Mouse (Mus musculus): ENCODE measurements around the gene Sgsm3. TPM values are rescaled to one million over a fixed set of nuclear protein-coding genes. Genes with fewer than 3 reads are reported as not detected.

Gene Sgsm3
- polyA plus RNA-seq, 1 experiment from 2014 or later = 7.9 TPM

DNA sequence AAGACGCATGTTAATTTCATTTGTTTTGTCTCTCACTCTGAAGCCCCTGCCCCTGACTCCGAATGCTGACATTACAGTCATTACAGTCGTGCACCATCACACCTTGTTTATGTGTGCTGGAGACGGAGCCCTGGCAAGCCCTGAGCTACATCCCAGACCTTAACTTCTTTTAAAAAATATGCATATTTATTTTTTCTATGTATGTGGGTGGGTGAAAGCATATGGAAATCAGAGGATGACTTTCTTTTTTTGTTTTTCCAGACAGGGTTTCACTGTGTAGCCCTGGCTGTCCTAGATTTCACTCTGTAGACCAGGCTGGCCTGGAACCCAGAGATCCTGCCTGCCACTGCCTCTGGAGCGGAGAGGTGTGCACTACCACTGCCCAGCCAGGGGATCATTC lies 17.4 kb downstream of the Sgsm3 start:
- Histone ChIP-seq H3K27ac (ENCODE audit: low read length) (no peak overlapping the region), H3K9ac (ENCODE audit: low read depth, low read length) (no peak overlapping the region), H3K36me3 (ENCODE audit: control insufficient read depth, insufficient read depth) (no peaks in the 10 kb centered on the region), H3K4me3 (ENCODE audit: low read depth, low read length) (no peak overlapping the region), H3K27me3 (ENCODE audit: control insufficient read depth, insufficient read depth, low read depth, low read length) (no peaks in the 10 kb centered on the region), H3K4me1 (ENCODE audit: control insufficient read depth, low read depth, low read length) (peaks cover 6% of the 10 kb centered on the region), H3K9me3 (replicated peaks; ENCODE audit: control insufficient read depth, low read length) (no peaks in the 10 kb centered on the region), H3K4me2 (ENCODE audit: low read depth, low read length) (no peak overlapping the region)
- ATAC-seq (ENCODE audit: low read depth) = no peak
- 61% methylated on average over 5 of the region's 5 CpGs for WGBS (ENCODE audit: insufficient replicate concordance)

DNA sequence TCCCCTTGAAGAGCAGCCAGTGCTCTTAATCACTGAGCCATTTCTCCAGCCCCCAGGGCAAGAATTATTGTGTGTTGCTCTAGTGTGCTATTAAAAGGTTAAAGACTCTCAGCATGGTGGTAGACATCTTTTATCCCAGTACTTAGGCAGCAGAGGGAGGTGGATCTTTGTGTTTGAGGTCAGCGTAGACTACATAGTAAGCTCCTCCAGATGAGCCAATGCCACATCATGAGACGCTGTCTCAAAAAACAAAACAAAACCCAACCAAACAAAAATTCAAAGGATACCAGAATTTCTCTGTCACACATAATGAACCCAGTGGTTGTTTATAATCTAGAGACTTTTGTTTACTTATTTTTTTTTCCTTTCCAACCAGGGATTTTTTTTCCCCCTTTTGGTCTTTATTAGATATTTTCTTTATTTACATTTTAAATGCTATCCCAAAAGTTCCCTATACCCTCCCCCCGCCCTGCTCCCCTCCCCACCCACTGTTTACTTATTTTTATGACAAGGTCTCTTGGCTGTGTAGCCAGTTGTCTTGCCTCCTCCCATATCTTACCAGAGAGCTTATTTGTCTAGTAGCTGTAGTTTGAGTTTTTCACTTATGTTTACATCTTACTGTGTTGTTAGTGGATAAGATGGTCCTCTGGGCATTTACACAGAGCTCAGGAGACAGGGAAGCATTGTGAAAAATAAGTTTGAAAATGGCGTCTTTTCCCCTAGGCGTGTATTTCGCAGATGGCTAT lies 18.7 kb downstream of the Sgsm3 start:
- 77% methylated on average over 6 of the region's 6 CpGs for WGBS (ENCODE audit: insufficient replicate concordance)
- Histone ChIP-seq H3K4me1 (ENCODE audit: control insufficient read depth, low read depth, low read length) (peaks cover 13% of the 10 kb centered on the region), H3K27ac (ENCODE audit: low read length) (no peak overlapping the region), H3K27me3 (ENCODE audit: control insufficient read depth, insufficient read depth, low read depth, low read length) (no peaks in the 10 kb centered on the region), H3K9me3 (replicated peaks; ENCODE audit: control insufficient read depth, low read length) (no peaks in the 10 kb centered on the region), H3K4me3 (ENCODE audit: low read depth, low read length) (no peak overlapping the region), H3K9ac (ENCODE audit: low read depth, low read length) (no peak overlapping the region), H3K36me3 (ENCODE audit: control insufficient read depth, insufficient read depth) (no peaks in the 10 kb centered on the region), H3K4me2 (ENCODE audit: low read depth, low read length) (no peak overlapping the region)
- no peak for ATAC-seq (ENCODE audit: low read depth)

DNA sequence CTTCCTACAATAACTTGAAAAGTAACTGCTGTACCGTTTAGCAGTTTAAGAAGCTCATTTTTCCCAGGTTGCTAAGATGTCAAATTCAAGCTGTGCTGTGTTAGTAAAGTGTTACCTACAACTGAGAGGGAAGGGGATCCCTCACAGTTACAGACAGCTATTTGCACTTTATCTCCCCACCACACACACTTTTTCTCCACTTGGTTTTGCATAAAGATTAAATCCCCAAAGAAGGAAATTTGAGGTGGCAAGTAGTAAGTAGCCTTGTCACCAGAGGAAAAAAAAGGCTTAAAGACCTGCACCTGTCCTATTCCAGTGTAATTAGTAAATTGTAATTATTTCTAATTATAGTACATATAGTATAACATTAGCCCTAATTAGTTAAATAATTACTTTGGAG lies 19.5 kb downstream of the Sgsm3 start:
- H3K27ac ChIP-seq (ENCODE audit: low read length) = no peak overlapping the region
- WGBS (ENCODE audit: insufficient replicate concordance) = 47% methylated on average over 1 of the region's 1 CpGs
- no peak for ATAC-seq (ENCODE audit: low read depth)
- no peak overlapping the region for H3K9ac ChIP-seq (ENCODE audit: low read depth, low read length)
- no peaks in the 10 kb centered on the region for H3K36me3 ChIP-seq (ENCODE audit: control insufficient read depth, insufficient read depth)
- H3K4me2 ChIP-seq (ENCODE audit: low read depth, low read length) = no peak overlapping the region
- H3K4me1 ChIP-seq (ENCODE audit: control insufficient read depth, low read depth, low read length) = peaks cover 13% of the 10 kb centered on the region
- no peaks in the 10 kb centered on the region for H3K27me3 ChIP-seq (ENCODE audit: control insufficient read depth, insufficient read depth, low read depth, low read length)
- no peak overlapping the region for H3K4me3 ChIP-seq (ENCODE audit: low read depth, low read length)
- no peaks in the 10 kb centered on the region for H3K9me3 ChIP-seq (replicated peaks; ENCODE audit: control insufficient read depth, low read length)

DNA sequence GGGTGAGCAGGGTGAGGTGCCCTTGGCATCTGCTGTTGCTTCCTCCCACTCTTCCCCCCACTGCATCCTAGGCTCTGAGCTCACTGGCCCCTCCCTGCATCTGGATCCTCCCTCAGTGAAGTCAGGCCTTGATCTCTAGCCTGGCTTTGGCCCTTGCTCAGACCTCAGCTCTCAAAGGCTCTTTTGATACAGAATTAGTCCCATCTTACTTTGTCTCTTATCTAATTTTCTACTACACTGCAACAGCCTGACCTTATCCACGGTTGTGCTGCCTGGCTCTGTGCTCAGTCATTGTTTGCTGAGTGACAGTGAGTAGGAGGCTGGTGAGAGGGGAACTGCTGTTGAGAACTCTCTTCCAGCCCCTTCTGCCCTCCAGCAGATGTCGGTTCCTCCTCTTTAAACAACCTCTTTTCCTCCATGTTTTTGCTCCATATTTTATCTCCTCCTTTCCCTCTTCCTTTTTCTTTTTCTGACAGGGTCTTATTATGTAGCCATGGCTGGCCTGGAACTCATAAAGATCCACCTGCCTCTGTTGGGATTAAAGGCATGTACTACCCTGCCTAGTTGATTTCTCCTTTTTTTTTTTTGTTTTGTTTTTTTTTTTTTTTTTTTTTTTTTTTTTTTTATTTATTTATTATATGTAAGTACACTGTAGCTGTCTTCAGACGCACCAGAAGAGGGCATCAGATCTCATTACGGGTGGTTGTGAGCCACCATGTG lies 23.0 kb downstream of the Sgsm3 start:
- H3K27me3 ChIP-seq (ENCODE audit: control insufficient read depth, insufficient read depth, low read depth, low read length) = no peaks in the 10 kb centered on the region
- ATAC-seq (ENCODE audit: low read depth) = peak; percentile 35; the same call in 1 of the 2 replicates
- H3K36me3 ChIP-seq (ENCODE audit: control insufficient read depth, insufficient read depth) = no peaks in the 10 kb centered on the region
- no peak overlapping the region for H3K4me3 ChIP-seq (ENCODE audit: low read depth, low read length)
- H3K4me2 ChIP-seq (ENCODE audit: low read depth, low read length) = no peak overlapping the region
- 18% methylated on average over 3 of the region's 4 CpGs for WGBS (ENCODE audit: insufficient replicate concordance)
- H3K9me3 ChIP-seq (replicated peaks; ENCODE audit: control insufficient read depth, low read length) = no peaks in the 10 kb centered on the region
- peaks cover 13% of the 10 kb centered on the region for H3K4me1 ChIP-seq (ENCODE audit: control insufficient read depth, low read depth, low read length)
- H3K27ac ChIP-seq (ENCODE audit: low read length) = no peak overlapping the region
- H3K9ac ChIP-seq (ENCODE audit: low read depth, low read length) = no peak overlapping the region

DNA sequence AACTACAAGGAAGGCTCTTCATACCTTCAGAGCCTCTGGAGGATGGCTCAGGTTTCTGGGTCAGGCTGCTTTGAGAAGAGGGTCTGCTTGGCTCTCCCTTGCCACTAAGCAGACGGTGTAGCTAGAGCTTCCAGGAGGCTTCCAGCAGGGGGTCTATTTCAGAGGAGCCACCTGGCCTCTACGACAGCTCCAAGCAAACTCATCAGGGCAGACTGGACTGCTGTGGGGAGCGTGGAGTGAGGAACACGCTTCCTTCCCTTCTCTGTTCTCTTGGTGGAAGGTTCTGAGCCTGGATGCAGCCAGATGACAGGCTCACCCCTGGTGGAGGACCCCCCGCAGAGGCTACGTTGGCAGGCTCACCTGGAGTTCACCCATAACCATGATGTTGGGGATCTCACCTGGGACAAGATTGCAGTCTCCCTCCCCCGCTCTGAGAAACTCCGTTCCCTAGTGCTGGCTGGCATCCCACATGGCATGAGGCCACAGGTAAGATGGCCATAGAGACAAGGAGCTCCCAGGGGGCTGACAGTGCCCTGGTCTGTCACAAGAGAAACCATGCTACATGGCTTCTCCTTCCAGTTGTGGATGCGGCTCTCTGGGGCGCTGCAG lies 28.7 kb downstream of the Sgsm3 start:
- no peak overlapping the region for H3K4me2 ChIP-seq (ENCODE audit: low read depth, low read length)
- no peak for ATAC-seq (ENCODE audit: low read depth)
- WGBS (ENCODE audit: insufficient replicate concordance) = 77% methylated on average over 10 of the region's 10 CpGs
- H3K27me3 ChIP-seq (ENCODE audit: control insufficient read depth, insufficient read depth, low read depth, low read length) = no peaks in the 10 kb centered on the region
- no peak overlapping the region for H3K4me3 ChIP-seq (ENCODE audit: low read depth, low read length)
- H3K9me3 ChIP-seq (replicated peaks; ENCODE audit: control insufficient read depth, low read length) = no peaks in the 10 kb centered on the region
- no peaks in the 10 kb centered on the region for H3K36me3 ChIP-seq (ENCODE audit: control insufficient read depth, insufficient read depth)
- H3K4me1 ChIP-seq (ENCODE audit: control insufficient read depth, low read depth, low read length) = no peaks in the 10 kb centered on the region
- no peak overlapping the region for H3K27ac ChIP-seq (ENCODE audit: low read length)
- no peak overlapping the region for H3K9ac ChIP-seq (ENCODE audit: low read depth, low read length)

DNA sequence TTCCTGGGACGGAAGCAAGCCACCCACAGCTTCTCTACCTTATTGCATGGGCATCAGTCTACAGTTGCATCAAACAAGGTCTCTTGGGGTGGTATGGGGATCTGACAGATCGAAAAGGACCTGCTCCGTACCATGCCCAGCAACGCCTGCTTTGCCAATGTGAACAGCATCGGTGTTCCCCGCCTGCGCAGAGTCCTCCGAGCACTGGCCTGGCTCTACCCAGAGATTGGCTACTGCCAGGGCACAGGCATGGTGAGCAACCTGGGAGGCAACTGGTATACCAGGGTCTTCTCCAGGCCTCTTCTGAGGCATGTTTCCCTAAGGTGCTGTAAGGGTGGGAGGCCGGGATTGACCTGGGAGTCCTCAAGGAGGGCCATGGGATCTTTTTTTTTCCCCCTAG lies 29.8 kb downstream of the Sgsm3 start:
- Histone ChIP-seq H3K4me1 (ENCODE audit: control insufficient read depth, low read depth, low read length) (no peaks in the 10 kb centered on the region), H3K36me3 (ENCODE audit: control insufficient read depth, insufficient read depth) (no peaks in the 10 kb centered on the region), H3K27me3 (ENCODE audit: control insufficient read depth, insufficient read depth, low read depth, low read length) (no peaks in the 10 kb centered on the region), H3K27ac (ENCODE audit: low read length) (no peak overlapping the region), H3K4me3 (ENCODE audit: low read depth, low read length) (no peak overlapping the region), H3K4me2 (ENCODE audit: low read depth, low read length) (no peak overlapping the region), H3K9me3 (replicated peaks; ENCODE audit: control insufficient read depth, low read length) (no peaks in the 10 kb centered on the region), H3K9ac (ENCODE audit: low read depth, low read length) (no peak overlapping the region)
- ATAC-seq (ENCODE audit: low read depth) = no peak
- 80% methylated on average over 9 of the region's 9 CpGs for WGBS (ENCODE audit: insufficient replicate concordance)

DNA sequence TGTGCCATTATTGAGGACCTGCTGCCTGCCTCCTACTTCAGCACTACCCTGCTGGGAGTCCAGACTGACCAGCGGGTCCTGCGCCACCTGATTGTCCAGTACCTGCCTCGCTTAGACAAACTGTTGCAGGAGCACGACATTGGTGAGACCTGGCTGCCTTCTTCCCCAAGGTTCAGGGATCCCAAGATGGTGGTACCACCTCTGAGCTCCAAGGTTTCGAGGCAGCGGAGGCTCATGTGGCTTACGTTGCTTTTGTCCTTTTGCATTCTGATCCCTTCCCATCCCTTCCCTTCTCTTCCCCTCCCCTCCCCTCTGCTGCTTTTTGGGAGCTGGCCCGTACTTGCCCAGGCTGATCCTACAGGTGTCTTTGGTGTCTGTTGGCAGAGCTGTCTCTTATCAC lies 30.3 kb downstream of the Sgsm3 start:
- no peak for ATAC-seq (ENCODE audit: low read depth)
- Histone ChIP-seq H3K27ac (ENCODE audit: low read length) (no peak overlapping the region), H3K4me3 (ENCODE audit: low read depth, low read length) (no peak overlapping the region), H3K4me1 (ENCODE audit: control insufficient read depth, low read depth, low read length) (no peaks in the 10 kb centered on the region), H3K9me3 (replicated peaks; ENCODE audit: control insufficient read depth, low read length) (no peaks in the 10 kb centered on the region), H3K36me3 (ENCODE audit: control insufficient read depth, insufficient read depth) (0 out of 2 replicates have a peak, but pooled peaks cover under 1% of the 10 kb centered on the region), H3K4me2 (ENCODE audit: low read depth, low read length) (no peak overlapping the region), H3K9ac (ENCODE audit: low read depth, low read length) (no peak overlapping the region), H3K27me3 (ENCODE audit: control insufficient read depth, insufficient read depth, low read depth, low read length) (no peaks in the 10 kb centered on the region)
- WGBS (ENCODE audit: insufficient replicate concordance) = 75% methylated on average over 8 of the region's 8 CpGs

DNA sequence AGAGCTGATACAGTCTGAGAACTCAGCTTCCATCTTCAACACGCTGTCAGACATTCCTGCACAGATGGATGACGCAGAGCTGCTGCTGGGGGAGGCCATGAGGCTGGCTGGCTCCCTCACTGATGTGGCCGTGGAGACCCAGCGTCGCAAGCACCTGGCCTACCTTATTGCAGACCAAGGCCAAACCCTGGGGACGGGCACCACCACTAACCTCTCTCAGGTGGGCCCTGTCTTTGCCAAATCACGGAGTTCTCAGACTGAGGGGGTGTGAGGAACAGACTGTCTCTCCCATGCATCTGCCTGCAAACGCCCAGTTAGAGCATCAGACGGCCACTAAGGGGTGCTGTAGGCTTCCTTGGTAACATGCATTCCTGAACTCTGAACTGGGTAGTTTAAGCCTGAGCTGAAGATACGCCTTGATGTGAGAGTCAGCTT lies 31.1 kb downstream of the Sgsm3 start:
- H3K9ac ChIP-seq (ENCODE audit: low read depth, low read length) = no peak overlapping the region
- no peaks in the 10 kb centered on the region for H3K27me3 ChIP-seq (ENCODE audit: control insufficient read depth, insufficient read depth, low read depth, low read length)
- no peak overlapping the region for H3K4me3 ChIP-seq (ENCODE audit: low read depth, low read length)
- WGBS (ENCODE audit: insufficient replicate concordance) = 61% methylated on average over 10 of the region's 10 CpGs
- H3K4me2 ChIP-seq (ENCODE audit: low read depth, low read length) = no peak overlapping the region
- no peak overlapping the region for H3K27ac ChIP-seq (ENCODE audit: low read length)
- 0 out of 2 replicates have a peak, but pooled peaks have one; percentile 3 for ATAC-seq (ENCODE audit: low read depth)
- no peaks in the 10 kb centered on the region for H3K4me1 ChIP-seq (ENCODE audit: control insufficient read depth, low read depth, low read length)
- H3K36me3 ChIP-seq (ENCODE audit: control insufficient read depth, insufficient read depth) = 0 out of 2 replicates have a peak, but pooled peaks cover 2% of the 10 kb centered on the region
- H3K9me3 ChIP-seq (replicated peaks; ENCODE audit: control insufficient read depth, low read length) = no peaks in the 10 kb centered on the region

DNA sequence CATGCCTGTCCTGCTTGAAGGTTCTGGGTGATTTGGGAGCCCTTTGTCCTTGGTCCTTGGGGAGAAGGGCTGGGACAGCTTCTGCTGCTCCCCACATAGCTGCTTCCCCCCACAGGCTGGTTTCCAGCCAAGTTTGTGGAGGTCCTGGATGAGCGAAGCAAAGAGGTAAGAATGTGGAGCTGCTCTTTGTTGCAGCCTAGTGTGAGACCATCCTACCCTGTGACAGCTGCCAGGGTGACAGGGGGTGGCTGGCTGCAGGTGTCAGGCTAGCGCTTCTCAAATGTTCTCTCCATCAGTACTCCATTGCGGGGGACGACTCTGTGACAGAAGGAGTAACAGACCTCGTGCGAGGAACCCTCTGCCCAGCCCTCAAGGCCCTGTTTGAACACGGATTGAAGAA lies 32.5 kb downstream of the Sgsm3 start:
- 78% methylated on average over 7 of the region's 7 CpGs for WGBS (ENCODE audit: insufficient replicate concordance)
- no peaks in the 10 kb centered on the region for H3K4me1 ChIP-seq (ENCODE audit: control insufficient read depth, low read depth, low read length)
- H3K36me3 ChIP-seq (ENCODE audit: control insufficient read depth, insufficient read depth) = 0 out of 2 replicates have a peak, but pooled peaks cover 2% of the 10 kb centered on the region
- no peak overlapping the region for H3K27ac ChIP-seq (ENCODE audit: low read length)
- no peaks in the 10 kb centered on the region for H3K9me3 ChIP-seq (replicated peaks; ENCODE audit: control insufficient read depth, low read length)
- no peak for ATAC-seq (ENCODE audit: low read depth)
- H3K9ac ChIP-seq (ENCODE audit: low read depth, low read length) = no peak overlapping the region
- H3K27me3 ChIP-seq (ENCODE audit: control insufficient read depth, insufficient read depth, low read depth, low read length) = no peaks in the 10 kb centered on the region
- H3K4me2 ChIP-seq (ENCODE audit: low read depth, low read length) = no peak overlapping the region
- no peak overlapping the region for H3K4me3 ChIP-seq (ENCODE audit: low read depth, low read length)

All from liver, embryonic 16.5 days (tissue).